Mouse (Mus musculus) frontal cortex, postnatal 14 days (tissue): ENCODE data around the gene Ntrk2.

Experiments used
- DNase-seq, 2 experiments: peaks; one replicate each; pipeline ENCODE4 v3.0.0; 2022; ENCODE audit warnings: low spot score in 2 of 2

Gene Ntrk2

GRCm38 (mm10) chr13:58806397-58806892, at the start of gene Ntrk2:
TSS of gene Ntrk2 (plus strand) at chr13:58806569.
- peak; percentile 88 to 93 for DNase-seq

- DNase-seq, result no peak
Measured at GRCm38 (mm10) chr13:58761003-58761630, 45.3 kb upstream of the Ntrk2 start.

GRCm38 (mm10) chr13:58768258-58768657, 38.1 kb upstream of the Ntrk2 start:
- DNase-seq, result no peak

DNA sequence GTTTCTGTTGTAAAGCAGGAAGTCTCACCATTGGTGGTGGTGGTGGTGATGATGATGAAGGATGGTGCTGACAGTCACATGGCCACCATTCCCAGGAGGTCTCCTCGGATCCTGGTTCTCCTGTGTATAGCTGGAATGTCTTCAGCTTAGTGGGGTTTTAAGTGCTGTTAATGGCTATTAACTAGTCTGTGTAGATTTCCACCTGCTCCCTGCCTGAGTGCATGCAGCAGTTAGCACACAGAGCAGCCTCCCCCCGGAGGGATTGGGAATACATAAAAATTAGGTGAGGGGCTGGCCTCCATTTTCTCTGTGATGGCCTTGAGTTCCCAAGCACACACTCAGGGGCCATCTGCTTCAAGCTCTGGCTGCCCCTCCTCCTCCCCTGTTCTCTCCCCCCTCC, 36.9 kb upstream of the Ntrk2 start:
- no peak for DNase-seq

DNA sequence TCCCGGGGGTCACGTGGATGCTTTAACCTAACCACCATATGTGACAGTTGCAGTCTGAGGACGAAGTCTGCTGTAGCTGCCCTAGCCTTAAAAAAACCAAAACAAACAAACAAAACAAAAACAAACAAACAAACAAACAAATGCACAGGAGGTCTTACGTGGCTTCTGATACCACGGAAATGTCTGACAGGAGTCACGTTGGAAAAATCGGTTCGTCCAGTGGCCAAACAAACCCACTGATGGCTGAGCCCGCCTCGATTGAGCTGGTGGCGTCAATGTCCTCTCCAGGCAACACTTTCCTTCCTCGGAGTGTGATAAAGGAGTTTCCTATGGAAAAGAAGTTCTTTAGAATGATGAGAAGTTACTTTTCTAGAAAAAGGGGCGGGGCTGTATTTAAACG, 27.1 kb upstream of the Ntrk2 start:
- DNase-seq, result no peak

DNA sequence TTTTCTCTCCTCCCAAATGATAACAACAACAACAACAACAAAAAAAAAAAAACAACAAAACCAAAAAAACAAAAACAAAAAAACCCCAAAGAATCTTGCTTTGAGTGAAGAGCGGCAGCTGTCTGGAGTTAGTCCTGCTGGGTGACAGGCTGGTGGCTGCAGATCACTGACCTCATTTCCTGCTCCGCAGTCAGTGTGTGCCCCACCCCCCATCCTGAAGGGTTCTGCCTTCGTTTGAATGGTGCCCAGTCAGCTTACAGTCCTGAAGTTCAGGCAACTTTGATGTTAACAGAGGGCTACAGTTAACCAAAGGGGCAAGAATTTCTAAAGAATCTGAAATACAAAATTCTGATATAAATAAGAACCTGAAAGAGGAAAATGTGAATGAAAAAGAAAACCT, 19.9 kb upstream of the Ntrk2 start:
- no peak for DNase-seq

DNA sequence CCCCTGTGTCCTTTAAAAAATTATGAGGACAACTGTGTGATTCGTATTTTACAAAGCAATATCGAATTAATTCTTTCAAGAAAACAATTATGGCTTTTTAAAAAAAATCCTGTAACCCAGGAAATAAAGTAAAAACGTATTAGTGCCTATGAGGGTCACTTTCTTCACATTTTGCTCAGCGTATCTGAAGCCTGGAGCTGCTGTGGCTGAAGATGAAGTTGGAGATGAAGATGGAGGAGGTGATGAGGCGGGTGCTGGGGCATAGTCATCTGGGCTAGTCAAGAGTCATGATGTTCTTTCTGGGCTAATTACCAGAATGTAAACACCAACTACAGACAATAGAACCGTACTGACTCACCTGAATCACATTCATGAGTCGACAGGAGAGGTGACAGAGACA, 15.6 kb upstream of the Ntrk2 start:
- no peak for DNase-seq

GRCm38 (mm10) chr13:58797386-58797785, 9.0 kb upstream of the Ntrk2 start:
- no peak for DNase-seq

DNA sequence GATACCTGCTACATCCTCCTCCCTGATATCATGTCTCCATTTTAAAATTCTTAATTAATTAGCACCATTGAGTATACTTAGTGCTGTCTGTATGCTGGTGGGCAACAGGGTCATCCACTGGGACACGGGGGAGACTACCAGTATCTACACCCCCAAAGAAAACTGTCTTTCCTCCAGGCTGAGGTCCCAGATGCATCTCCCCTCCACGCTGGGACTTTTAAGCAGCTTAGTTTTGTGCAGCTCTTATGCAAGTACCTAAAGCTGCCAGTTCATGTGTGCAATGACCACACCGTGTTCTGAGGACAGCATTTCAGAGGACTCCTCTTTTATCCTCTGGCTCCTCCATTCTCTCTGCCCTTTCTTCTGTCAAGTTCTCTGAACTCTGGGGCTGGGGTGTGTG, 5.1 kb upstream of the Ntrk2 start:
- no peak for DNase-seq

DNA sequence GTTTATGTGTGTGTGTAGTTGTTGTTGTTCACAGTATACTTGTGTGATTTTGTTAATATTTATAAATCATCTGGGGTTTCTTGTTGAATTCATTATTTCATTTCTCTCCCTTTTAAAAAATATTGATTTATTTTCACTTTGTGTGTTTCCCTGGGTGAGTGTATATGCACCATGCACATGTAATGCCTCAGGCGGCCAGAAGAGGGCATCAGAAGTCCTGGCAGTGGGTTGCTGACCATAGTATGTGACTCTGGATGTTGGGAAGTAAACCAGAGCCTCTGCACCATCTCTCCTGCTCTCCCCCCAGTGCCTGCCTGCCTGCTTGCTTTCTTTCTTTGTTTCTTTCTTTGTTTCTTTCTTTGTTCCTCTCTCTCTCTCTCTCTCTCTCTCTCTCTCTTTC, 2.5 kb upstream of the Ntrk2 start:
- no peak for DNase-seq

GRCm38 (mm10) chr13:58805833-58806232, 536 bp upstream of the Ntrk2 start:
- DNase-seq, result no peak

DNA sequence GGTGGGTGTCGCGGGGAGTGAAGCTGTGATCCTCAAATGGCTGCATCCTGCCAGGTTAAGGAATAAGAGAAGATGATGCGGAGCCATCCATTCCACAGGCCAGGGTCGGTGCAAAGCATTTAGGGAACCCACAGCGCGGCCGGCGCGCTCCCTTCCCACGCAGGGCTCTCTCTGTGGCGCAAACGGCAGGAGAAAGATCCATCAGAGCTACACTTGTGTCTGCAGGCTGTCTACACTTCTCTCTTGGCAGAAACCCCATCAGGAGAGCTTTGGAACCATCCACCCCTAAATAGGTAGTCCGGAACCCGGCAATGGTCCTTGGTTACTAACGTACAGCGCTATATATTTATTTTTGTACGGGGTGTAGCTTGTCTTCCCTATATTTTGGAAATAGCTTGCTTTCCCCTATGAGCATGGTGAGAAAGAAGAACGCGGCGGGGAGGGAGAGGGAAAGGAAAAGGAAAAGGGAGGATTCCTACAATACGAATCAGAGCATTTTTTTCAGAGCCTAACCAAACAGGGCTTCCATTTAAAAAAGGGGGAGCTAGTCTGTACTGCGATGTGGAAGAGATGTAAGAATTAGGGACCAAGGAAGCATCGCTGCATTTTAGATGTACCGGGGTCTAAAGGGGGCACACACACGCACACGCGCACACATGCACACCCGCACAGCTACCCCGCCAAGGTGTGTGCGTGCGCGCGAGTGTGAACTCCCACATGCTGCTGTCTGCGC, 693 bp downstream of the Ntrk2 start:
- DNase-seq, result peak in 1 of 2 experiments; percentile 29

- DNase-seq, result peak; percentile 86 to 90
Measured at GRCm38 (mm10) chr13:58807629-58808363, 1.4 kb downstream of the Ntrk2 start.

DNA sequence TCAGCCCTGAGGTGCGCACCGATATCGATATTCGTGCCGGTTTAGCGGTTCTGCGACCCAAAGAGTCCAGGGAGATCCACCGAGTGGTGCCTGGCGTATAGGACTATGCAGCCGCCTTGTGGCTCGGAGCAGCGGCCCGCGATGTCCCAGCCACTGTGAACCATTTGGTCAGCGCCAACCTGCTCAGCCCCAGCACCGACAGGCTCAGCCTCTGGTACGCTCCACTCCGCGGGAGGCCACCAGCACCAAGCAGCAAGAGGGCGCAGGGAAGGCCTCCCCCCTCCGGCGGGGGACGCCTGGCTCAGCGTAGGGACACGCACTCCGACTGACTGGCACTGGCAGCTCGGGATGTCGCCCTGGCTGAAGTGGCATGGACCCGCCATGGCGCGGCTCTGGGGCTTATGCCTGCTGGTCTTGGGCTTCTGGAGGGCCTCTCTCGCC, 2.0 kb downstream of the Ntrk2 start:
- peak; percentile 55 to 62 for DNase-seq

DNA sequence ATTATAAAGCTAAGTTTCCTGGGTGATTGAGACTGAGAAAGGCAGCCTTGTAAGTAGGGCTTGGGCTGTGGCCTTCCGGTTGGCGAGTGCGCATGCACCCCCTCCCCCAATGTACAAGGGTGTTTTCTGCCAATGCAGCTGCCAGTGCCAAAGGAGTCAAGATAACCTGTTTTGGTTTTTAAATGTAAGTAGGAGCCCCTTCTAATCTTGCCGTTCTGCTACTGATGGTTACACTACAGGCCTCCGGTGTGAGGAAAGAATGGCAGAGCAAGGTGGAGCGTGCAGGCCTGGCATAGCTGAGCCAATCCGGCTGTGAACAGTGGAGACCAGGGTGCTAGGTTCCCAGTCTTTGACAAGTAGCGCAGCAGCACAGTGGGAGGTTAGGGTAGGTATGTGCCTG, 3.6 kb downstream of the Ntrk2 start:
- peak; percentile 45 to 64 for DNase-seq

- no peak for DNase-seq
Measured at GRCm38 (mm10) chr13:58824752-58825151, 18.4 kb downstream of the Ntrk2 start.

GRCm38 (mm10) chr13:58826356-58827197, 20.2 kb downstream of the Ntrk2 start:
- no peak for DNase-seq

GRCm38 (mm10) chr13:58831999-58832398, 25.6 kb downstream of the Ntrk2 start:
- DNase-seq, result no peak

DNA sequence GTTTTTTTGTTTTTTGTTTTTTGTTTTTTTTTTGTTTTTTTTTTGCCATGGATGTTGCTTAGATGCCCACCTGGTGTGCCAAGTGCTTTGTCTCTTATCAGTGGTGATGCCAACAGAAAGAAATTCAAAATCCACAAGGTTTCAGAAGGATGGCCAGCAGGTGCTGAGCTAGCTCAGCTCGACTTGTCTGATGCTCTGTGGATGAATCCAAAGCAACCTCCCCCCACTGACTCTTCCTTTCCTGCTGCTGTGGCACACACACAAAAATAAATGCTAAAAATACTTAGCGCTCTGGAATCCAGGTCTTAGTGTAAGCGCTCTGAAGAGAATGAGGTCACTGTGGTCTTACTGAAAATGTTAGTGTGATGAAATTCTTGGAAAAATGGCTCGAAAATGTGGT, 28.4 kb downstream of the Ntrk2 start:
- DNase-seq, result no peak

DNA sequence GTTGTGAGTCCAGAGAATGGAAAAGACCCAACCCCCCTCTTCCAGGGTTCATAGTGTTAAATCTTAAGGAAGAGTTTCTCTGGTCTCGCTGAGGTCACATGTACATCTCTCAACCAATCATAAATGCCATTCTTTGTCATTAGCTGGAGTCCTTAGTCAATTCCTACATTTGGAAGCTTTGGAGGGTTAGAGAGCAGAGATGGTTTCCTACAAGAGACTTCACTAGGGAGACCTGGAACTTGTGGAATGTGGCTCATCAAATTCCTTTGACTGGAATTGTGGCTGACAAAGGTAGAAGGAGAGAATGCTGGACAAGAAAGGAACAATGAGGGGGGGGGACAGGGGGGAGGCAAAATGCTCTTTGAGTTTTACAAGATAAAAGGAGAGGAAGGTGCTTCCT, 30.5 kb downstream of the Ntrk2 start:
- no peak for DNase-seq

DNA sequence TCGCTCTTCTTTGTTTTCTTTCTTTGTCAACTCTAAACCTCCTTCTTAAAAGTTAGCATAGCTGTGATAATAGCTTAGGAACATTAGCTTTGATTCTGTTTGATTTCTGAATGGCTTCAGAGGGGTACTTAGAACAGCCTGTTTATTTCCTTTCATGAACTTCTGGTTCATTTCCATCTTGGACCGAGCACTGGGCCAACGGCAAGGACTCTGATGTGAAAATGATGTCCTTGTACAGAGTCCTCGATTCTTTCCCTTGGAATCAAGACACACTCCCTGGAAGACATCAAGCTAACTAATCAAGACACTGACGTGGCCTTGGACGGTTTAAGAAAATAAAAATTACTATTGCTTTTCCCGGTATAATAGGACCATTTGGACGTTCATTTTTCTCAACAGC, 31.7 kb downstream of the Ntrk2 start:
- DNase-seq, result no peak
